Mouse (Mus musculus) bone marrow macrophage, adult 2 months (primary cell): ENCODE results near the gene 2610318N02Rik.

Experiments
- CTCF ChIP-seq: IDR thresholded peaks from 2 replicates; pipeline ENCODE4 v1.5.1; 2012; ENCODE audit warnings: low read depth, mild to moderate bottlenecking, low read length, moderate library complexity
- POLR2A ChIP-seq: IDR thresholded peaks from 2 replicates; pipeline ENCODE4 v1.6.1; 2012; ENCODE audit warnings: mild to moderate bottlenecking, low read depth, low read length, borderline replicate concordance

DNA sequence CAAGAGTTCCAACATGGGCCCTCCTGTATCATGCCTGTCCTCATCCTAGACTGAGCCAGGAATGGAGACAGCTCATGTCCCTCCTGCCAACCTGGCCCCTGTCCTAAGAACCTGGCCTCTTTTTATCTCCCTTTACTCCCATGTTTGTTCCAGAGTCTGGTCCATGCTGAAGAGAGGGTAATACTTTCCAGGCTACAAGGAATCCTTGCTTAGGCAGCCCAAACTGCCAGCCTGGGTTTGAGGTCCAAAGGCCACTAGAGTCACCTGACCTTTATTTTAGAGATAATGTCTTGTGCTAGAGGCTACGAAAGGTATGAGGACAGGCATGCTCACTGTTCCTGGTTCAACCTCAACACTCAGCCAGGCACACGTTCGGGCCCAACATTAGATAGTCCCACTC lies 28.0 kb downstream of the 2610318N02Rik start:
- TF ChIP-seq POLR2A (no peak), CTCF (no peak)
